Mouse (Mus musculus): Measurements from ENCODE around the gene Hoxa4. TPM values are rescaled to one million over a fixed set of nuclear protein-coding genes. Genes with fewer than 3 reads are reported as not detected.

The Hoxa4 gene
- polyA plus RNA-seq, 1 experiment from 2014 or later, result 1.4 TPM

- 4% methylated on average over 13 of the region's 13 CpGs for WGBS
- Histone ChIP-seq H3K27me3 (ENCODE audit: insufficient read depth, low read length) (no peaks in the 10 kb centered on the region), H3K4me2 (replicated peaks; ENCODE audit: low read depth, low read length) (peak overlapping the region; percentile 81)
These were observed 31.2 kb upstream of the Hoxa4 start for GRCm38 (mm10) chr6:52222729-52223128.

GRCm38 (mm10) chr6:52221993-52222685, 30.6 kb upstream of the Hoxa4 start:
- WGBS, result 5% methylated on average over 21 of the region's 21 CpGs
- no peaks in the 10 kb centered on the region for H3K27me3 ChIP-seq (ENCODE audit: insufficient read depth, low read length)
- H3K4me1 ChIP-seq (ENCODE audit: insufficient read depth, low read length), result peaks cover 34% of the 10 kb centered on the region
- peak overlapping the region; percentile 81 for H3K4me2 ChIP-seq (replicated peaks; ENCODE audit: low read depth, low read length)
- no peaks in the 10 kb centered on the region for H3K9me3 ChIP-seq (ENCODE audit: low read length)
- peak; percentile 32 for ATAC-seq (ENCODE audit: low FRiP score, low TSS enrichment)
- H3K4me3 ChIP-seq (ENCODE audit: low read length), result peak overlapping the region; percentile 63
- H3K9ac ChIP-seq (replicated peaks; ENCODE audit: low read length), result peak overlapping the region; percentile 85
- peak overlapping the region; percentile 97 for H3K27ac ChIP-seq (ENCODE audit: low read length)
- H3K36me3 ChIP-seq (ENCODE audit: insufficient read depth, low read length), result 0 out of 2 replicates have a peak, but pooled peaks cover 7% of the 10 kb centered on the region

More at GRCm38 (mm10) chr6:52222729-52223128, 31.2 kb upstream of the Hoxa4 start:
- H3K9me3 ChIP-seq (ENCODE audit: low read length), result no peaks in the 10 kb centered on the region
- H3K27ac ChIP-seq (ENCODE audit: low read length), result peak overlapping the region; percentile 97
- peaks cover 36% of the 10 kb centered on the region for H3K4me1 ChIP-seq (ENCODE audit: insufficient read depth, low read length)
- ATAC-seq (ENCODE audit: low FRiP score, low TSS enrichment), result no peak
- H3K9ac ChIP-seq (replicated peaks; ENCODE audit: low read length), result peak overlapping the region; percentile 85
- 0 out of 2 replicates have a peak, but pooled peaks cover 7% of the 10 kb centered on the region for H3K36me3 ChIP-seq (ENCODE audit: insufficient read depth, low read length)
- H3K4me3 ChIP-seq (ENCODE audit: low read length), result peak overlapping the region; percentile 63

GRCm38 (mm10) chr6:52221337-52221992, 29.9 kb upstream of the Hoxa4 start, which contains the start of gene Hoxa7:
Gene Hoxa7, minus strand, starts transcription at chr6:52221854.
- H3K9ac ChIP-seq (replicated peaks; ENCODE audit: low read length), result peak within 1 kb of the TSS; percentile 95
- peak within 1 kb of the TSS; percentile 63 for H3K4me3 ChIP-seq (ENCODE audit: low read length)
- peak within 1 kb of the TSS; percentile 81 for H3K4me2 ChIP-seq (replicated peaks; ENCODE audit: low read depth, low read length)
- H3K27me3 ChIP-seq (ENCODE audit: insufficient read depth, low read length), result no peaks in the 10 kb centered on the region
- peak; percentile 28 for ATAC-seq (ENCODE audit: low FRiP score, low TSS enrichment)
- H3K27ac ChIP-seq (ENCODE audit: low read length), result peak within 1 kb of the TSS; percentile 97
- H3K4me1 ChIP-seq (ENCODE audit: insufficient read depth, low read length), result peaks cover 34% of the 10 kb centered on the region
- under 1% methylated on average over 46 of the region's 46 CpGs for WGBS
- H3K9me3 ChIP-seq (ENCODE audit: low read length), result no peaks in the 10 kb centered on the region
- 0 out of 2 replicates have a peak, but pooled peaks cover 7% of the 10 kb centered on the region for H3K36me3 ChIP-seq (ENCODE audit: insufficient read depth, low read length)

GRCm38 (mm10) chr6:52220865-52221310, 29.3 kb upstream of the Hoxa4 start:
- H3K4me2 ChIP-seq (replicated peaks; ENCODE audit: low read depth, low read length), result peak overlapping the region; percentile 81
- H3K9me3 ChIP-seq (ENCODE audit: low read length), result no peaks in the 10 kb centered on the region
- no peaks in the 10 kb centered on the region for H3K27me3 ChIP-seq (ENCODE audit: insufficient read depth, low read length)
- WGBS, result 4% methylated on average over 12 of the region's 12 CpGs
- H3K36me3 ChIP-seq (ENCODE audit: insufficient read depth, low read length), result 0 out of 2 replicates have a peak, but pooled peaks cover 7% of the 10 kb centered on the region
- H3K9ac ChIP-seq (replicated peaks; ENCODE audit: low read length), result peak overlapping the region; percentile 95
- no peak for ATAC-seq (ENCODE audit: low FRiP score, low TSS enrichment)
- peak overlapping the region; percentile 63 for H3K4me3 ChIP-seq (ENCODE audit: low read length)
- peaks cover 38% of the 10 kb centered on the region for H3K4me1 ChIP-seq (ENCODE audit: insufficient read depth, low read length)
- peak overlapping the region; percentile 97 for H3K27ac ChIP-seq (ENCODE audit: low read length)

GRCm38 (mm10) chr6:52220003-52220864, 28.7 kb upstream of the Hoxa4 start:
- peak overlapping the region; percentile 81 for H3K4me2 ChIP-seq (replicated peaks; ENCODE audit: low read depth, low read length)
- H3K9me3 ChIP-seq (ENCODE audit: low read length), result no peaks in the 10 kb centered on the region
- no peak for ATAC-seq (ENCODE audit: low FRiP score, low TSS enrichment)
- H3K9ac ChIP-seq (replicated peaks; ENCODE audit: low read length), result peak overlapping the region; percentile 95
- WGBS, result 14% methylated on average over 32 of the region's 32 CpGs
- H3K4me3 ChIP-seq (ENCODE audit: low read length), result peak overlapping the region; percentile 63
- peak overlapping the region; percentile 97 for H3K27ac ChIP-seq (ENCODE audit: low read length)
- H3K4me1 ChIP-seq (ENCODE audit: insufficient read depth, low read length), result peaks cover 43% of the 10 kb centered on the region
- 0 out of 2 replicates have a peak, but pooled peaks cover 7% of the 10 kb centered on the region for H3K36me3 ChIP-seq (ENCODE audit: insufficient read depth, low read length)
- H3K27me3 ChIP-seq (ENCODE audit: insufficient read depth, low read length), result no peaks in the 10 kb centered on the region

GRCm38 (mm10) chr6:52219234-52219942, 27.8 kb upstream of the Hoxa4 start:
- no peaks in the 10 kb centered on the region for H3K9me3 ChIP-seq (ENCODE audit: low read length)
- H3K27me3 ChIP-seq (ENCODE audit: insufficient read depth, low read length), result no peaks in the 10 kb centered on the region
- H3K4me2 ChIP-seq (replicated peaks; ENCODE audit: low read depth, low read length), result peak overlapping the region; percentile 81
- peak overlapping the region; percentile 97 for H3K27ac ChIP-seq (ENCODE audit: low read length)
- H3K9ac ChIP-seq (replicated peaks; ENCODE audit: low read length), result peak overlapping the region; percentile 95
- 0 out of 2 replicates have a peak, but pooled peaks cover 7% of the 10 kb centered on the region for H3K36me3 ChIP-seq (ENCODE audit: insufficient read depth, low read length)
- peak overlapping the region; percentile 63 for H3K4me3 ChIP-seq (ENCODE audit: low read length)
- no peak for ATAC-seq (ENCODE audit: low FRiP score, low TSS enrichment)
- WGBS, result 28% methylated on average over 9 of the region's 9 CpGs
- H3K4me1 ChIP-seq (ENCODE audit: insufficient read depth, low read length), result peaks cover 50% of the 10 kb centered on the region

GRCm38 (mm10) chr6:52218643-52219215, 27.2 kb upstream of the Hoxa4 start:
- Histone ChIP-seq H3K27me3 (ENCODE audit: insufficient read depth, low read length) (no peaks in the 10 kb centered on the region), H3K4me1 (ENCODE audit: insufficient read depth, low read length) (peaks cover 55% of the 10 kb centered on the region), H3K4me3 (ENCODE audit: low read length) (peak overlapping the region; percentile 71)

GRCm38 (mm10) chr6:52217895-52218642, 26.5 kb upstream of the Hoxa4 start:
- Histone ChIP-seq H3K27ac (ENCODE audit: low read length) (peak overlapping the region; percentile 97), H3K4me3 (ENCODE audit: low read length) (peak overlapping the region; percentile 71), H3K27me3 (ENCODE audit: insufficient read depth, low read length) (no peaks in the 10 kb centered on the region), H3K9me3 (ENCODE audit: low read length) (no peaks in the 10 kb centered on the region), H3K4me2 (replicated peaks; ENCODE audit: low read depth, low read length) (peak overlapping the region; percentile 81), H3K9ac (replicated peaks; ENCODE audit: low read length) (peak overlapping the region; percentile 95), H3K36me3 (ENCODE audit: insufficient read depth, low read length) (no peaks in the 10 kb centered on the region), H3K4me1 (ENCODE audit: insufficient read depth, low read length) (peaks cover 57% of the 10 kb centered on the region)
- ATAC-seq (ENCODE audit: low FRiP score, low TSS enrichment), result no peak
- WGBS, result 10% methylated on average over 23 of the region's 23 CpGs

More at GRCm38 (mm10) chr6:52218643-52219215, 27.2 kb upstream of the Hoxa4 start:
- ATAC-seq (ENCODE audit: low FRiP score, low TSS enrichment), result no peak
- peak overlapping the region; percentile 95 for H3K9ac ChIP-seq (replicated peaks; ENCODE audit: low read length)
- H3K9me3 ChIP-seq (ENCODE audit: low read length), result no peaks in the 10 kb centered on the region
- 0 out of 2 replicates have a peak, but pooled peaks cover 2% of the 10 kb centered on the region for H3K36me3 ChIP-seq (ENCODE audit: insufficient read depth, low read length)
- H3K27ac ChIP-seq (ENCODE audit: low read length), result peak overlapping the region; percentile 97
- WGBS, result 14% methylated on average over 14 of the region's 14 CpGs
- H3K4me2 ChIP-seq (replicated peaks; ENCODE audit: low read depth, low read length), result peak overlapping the region; percentile 81

Measured in kidney, embryonic 16.5 days (tissue).